Mouse (Mus musculus) megakaryocyte, embryonic 14.5 days (primary cell): ENCODE measurements around the gene Ino80d.

Source experiments
- FLI1 ChIP-seq: IDR thresholded peaks from 2 replicates; pipeline ENCODE4 v1.6.1; 2012; ENCODE audit warnings: low read length, inconsistent platforms, mixed read lengths
- GATA1 ChIP-seq: IDR thresholded peaks from 3 replicates; pipeline ENCODE4 v1.6.1; 2012; ENCODE audit warnings: mixed read lengths, low read length, inconsistent platforms, borderline replicate concordance

DNA sequence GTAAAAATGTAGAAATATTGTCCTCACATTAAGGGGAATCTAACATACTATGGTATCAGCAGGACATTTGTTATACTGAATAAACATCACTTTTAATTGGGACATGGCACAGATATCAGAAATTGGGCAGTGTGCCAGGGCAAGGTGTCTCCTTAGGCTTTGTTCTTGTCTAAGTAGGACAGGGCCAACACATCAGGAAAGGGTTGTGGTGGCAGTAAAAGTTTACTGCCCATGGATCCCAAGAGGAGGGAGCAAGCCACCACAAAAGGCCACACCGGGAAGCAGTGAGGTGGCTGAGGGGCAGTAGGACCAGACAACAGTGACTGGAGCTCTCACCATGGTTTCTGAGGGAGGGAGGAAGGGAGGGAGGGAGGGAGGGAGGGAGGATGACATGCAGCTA lies 121.1 kb downstream of the Ino80d start:
- TF ChIP-seq GATA1 (no peak), FLI1 (no peak)
